Mouse (Mus musculus): ENCODE measurements around the gene Zfp507. TPM values are rescaled to one million over a fixed set of nuclear protein-coding genes. Genes with fewer than 3 reads are reported as not detected.
A peak's percentile ranks its signal among the peaks of the same experiment; 100 is the strongest.

The Zfp507 gene
- total RNA-seq, 1 experiment from 2014 or later, result 22.5 TPM

DNA sequence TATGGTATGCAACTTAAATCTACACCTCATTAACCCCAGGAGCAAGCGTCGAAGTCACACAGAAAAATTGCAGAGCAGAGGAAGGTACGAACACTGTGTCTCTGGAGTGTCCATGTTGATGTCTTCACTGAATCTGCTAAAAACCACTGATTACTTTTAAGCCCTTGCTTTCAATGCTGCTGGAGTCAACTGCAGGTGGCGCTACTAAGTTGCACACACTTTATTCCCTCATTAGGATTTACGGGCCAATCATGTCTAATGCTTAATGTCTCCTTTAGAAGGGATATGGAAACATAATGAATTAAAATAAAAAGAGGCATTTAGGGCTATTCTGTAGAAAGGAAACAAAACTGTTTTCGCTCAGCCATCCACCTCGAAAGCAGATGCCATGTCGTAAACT lies 12.6 kb downstream of the Zfp507 start:
- ATAC-seq (replicated peaks; ENCODE audit: low read depth, poor library complexity, severe bottlenecking), result no peak

GRCm38 (mm10) chr7:35785579-35785978 lies 17.2 kb downstream of the Zfp507 start:
- ATAC-seq (replicated peaks; ENCODE audit: low read depth, poor library complexity, severe bottlenecking), result no peak

DNA sequence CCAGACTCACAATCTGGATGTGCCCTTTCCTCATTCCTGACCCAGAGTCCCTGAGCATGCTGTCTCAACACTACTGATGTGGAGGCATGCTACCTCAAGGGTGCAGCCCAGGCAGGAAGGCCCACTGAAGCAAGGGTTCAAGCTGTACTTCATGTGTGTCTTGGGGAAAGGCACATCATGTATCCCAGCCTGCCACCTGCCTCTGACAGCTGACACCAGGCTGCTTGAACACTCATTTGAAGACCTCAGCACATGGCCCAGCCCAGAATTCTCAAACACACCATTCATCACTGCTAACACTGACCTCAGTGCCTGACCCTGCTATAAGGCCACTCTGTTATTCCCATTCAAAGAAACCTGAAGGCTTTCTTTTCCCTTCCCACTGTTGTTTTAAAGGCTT lies 20.6 kb downstream of the Zfp507 start:
- no peak for ATAC-seq (replicated peaks; ENCODE audit: low read depth, poor library complexity, severe bottlenecking)

- no peak for ATAC-seq (replicated peaks; ENCODE audit: low read depth, poor library complexity, severe bottlenecking)
Measured at GRCm38 (mm10) chr7:35774127-35774526, 28.7 kb downstream of the Zfp507 start.

DNA sequence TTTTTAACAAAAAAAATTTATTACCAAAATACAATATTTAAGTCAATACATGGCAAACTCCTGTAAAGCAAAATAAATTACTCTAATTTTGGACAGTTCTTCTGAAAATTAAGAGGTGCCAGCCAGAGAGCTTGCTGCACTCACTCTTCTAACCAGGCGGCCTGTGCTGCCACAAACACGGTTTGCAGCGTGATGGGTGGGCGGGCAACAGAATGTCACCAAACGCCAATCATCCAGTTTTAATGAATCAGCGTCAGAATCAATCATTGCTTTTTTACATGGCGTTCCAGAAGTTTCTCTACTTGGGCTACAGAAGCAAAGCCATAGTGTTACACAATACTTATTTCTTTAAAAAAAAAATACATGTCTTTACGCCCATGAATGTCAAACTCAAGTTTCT lies 30.5 kb downstream of the Zfp507 start:
- ATAC-seq (replicated peaks; ENCODE audit: low read depth, poor library complexity, severe bottlenecking), result no peak

- ATAC-seq (replicated peaks; ENCODE audit: low read depth, poor library complexity, severe bottlenecking), result no peak
Measured at GRCm38 (mm10) chr7:35771106-35771505, 31.7 kb downstream of the Zfp507 start.

GRCm38 (mm10) chr7:35770122-35770521 lies 32.7 kb downstream of the Zfp507 start:
- ATAC-seq (replicated peaks; ENCODE audit: low read depth, poor library complexity, severe bottlenecking), result no peak

DNA sequence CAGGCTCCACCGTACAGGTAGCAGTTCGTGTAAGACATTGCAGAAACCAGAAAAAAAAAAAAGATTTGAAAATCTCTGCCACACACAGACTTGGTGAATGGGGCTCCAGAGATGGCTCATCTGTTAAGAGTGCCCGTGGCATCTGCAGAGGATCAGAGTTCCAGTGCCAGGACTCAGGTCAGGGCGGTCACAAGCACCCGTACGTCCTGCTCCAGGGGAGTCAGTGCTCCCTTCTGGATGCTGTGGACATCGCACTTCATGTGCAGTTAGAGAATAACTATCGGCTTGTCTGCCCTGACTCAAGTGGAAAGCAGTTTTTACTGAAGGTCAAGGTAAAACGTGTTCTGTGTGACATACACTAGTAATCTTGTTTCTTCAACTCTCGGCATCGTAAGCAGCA lies 38.3 kb downstream of the Zfp507 start:
- ATAC-seq (replicated peaks; ENCODE audit: low read depth, poor library complexity, severe bottlenecking), result no peak

DNA sequence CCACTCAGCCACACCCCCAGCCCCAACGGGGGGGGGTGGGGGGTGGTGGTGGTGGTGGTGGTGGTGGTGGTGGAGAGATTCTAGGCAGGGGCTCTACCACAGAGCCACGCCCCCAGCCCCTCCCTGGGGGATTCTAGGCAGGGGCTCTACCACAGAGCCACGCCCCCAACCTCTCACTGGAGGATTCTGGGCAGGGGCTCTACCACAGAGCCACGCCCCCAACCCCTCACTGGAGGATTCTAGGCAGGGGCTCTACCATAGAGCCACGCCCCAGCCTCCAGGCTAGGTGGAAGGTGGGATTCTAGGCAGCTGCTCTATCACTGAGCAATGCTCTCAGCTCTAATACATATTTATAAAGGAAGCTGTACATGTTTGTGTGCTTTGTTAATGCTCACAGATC lies 41.0 kb downstream of the Zfp507 start:
- no peak for ATAC-seq (replicated peaks; ENCODE audit: low read depth, poor library complexity, severe bottlenecking)

- ATAC-seq (replicated peaks; ENCODE audit: low read depth, poor library complexity, severe bottlenecking), result no peak
Measured at GRCm38 (mm10) chr7:35759602-35760001, 43.2 kb downstream of the Zfp507 start.

DNA sequence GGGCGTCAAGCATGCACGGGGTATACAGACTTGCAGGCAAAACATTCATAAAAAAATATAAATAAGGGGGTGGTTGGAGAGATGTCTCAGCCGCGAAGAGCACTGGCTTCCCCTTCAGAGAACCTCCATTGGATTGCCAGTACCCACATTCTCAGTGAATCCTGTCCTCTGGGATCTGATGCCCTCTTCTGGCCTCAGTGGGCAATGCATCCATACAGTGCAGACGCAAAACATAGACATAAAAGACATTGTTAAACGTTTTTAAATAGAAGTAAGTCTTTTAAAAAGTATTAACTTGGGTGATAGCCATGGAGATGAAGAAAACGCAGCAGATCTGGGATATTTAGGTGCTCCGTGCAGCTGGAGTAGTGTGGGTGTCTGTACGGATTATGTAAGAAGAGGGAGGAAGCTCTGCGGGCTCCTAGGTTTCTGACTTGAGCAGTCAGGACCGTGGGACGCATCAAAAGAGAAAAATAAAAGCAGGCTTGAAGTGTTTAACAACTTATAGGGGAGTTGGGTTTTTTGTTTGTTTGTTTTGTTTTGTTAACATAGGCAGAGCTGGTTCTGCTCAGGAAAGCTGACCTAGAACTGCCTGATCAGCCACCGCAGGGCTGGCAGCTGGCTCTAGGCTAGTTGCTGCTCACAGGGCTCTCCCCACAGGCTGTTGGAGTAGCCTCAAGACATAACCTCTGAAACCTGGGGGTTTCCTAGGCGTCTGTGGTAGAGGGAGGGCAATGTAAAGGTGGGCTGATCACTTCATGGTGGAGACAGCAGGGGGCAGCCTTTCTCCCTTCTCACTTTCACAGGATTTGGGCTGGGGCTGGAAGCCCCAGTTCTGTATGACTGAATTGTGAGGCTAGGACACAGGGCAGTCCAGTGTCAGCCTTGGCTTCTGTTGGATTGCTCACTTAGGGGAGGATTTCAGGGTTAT lies 46.0 kb downstream of the Zfp507 start:
- ATAC-seq (replicated peaks; ENCODE audit: low read depth, poor library complexity, severe bottlenecking), result peak; percentile 39

DNA sequence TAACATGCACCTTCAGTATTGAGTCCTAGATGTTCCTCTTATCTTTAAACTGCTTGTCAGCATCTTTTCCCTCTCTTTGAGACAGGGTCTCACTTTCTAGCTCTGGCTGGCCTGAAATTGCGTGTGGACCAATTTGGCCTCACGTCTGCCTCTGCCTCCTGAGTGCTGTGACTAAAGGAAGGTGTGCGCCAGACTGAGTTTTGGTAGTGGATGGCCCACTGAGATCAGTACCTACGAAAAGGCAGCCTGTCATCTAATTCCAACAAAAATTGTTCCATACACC lies 48.0 kb downstream of the Zfp507 start:
- ATAC-seq (replicated peaks; ENCODE audit: low read depth, poor library complexity, severe bottlenecking), result no peak

DNA sequence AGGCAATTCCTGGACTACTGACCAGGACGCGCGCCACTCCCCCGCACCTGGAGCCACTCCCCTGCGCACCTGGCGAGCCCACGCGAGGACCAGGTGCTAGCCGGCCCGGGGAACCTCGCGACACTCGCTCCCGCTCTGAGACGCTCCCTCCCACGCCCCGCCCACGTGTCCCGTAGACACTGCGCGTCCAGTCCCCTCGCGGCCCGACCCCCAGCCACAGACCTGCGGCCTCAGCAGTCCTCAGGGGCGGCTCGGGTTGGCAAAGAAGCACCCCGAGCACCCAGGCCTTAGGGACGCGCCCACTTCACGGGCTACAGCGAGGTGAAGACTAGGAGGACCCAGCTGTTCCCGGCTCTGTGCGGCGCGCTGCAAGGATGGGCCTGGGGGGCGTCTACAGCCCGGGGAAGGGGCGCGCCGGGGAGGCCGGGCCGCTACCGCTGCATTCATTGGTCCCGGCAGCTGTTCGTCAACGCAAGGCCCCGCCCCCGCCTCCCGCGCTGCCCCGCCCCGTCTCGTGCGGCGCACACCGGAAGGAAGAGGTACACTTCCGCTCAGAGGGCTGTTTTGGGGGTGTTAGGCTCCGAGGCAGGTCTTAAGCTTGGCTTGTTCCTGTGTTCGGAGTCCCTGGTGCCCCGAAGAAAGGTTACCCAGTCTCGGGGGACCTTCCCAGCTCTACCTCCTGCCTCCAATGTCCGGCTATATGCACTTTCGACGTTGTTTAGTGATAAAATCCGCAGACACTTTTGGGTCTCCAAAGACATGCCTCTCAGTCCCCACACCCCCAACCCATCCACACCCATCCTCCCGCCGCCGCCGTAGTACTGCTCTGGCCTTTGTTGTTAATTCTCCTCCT lies 48.5 kb downstream of the Zfp507 start, which contains the start of gene Dpy19l3:
Gene Dpy19l3 (minus strand): TSS at position 422 of the 853 bp plus-strand sequence.
- ATAC-seq (replicated peaks; ENCODE audit: low read depth, poor library complexity, severe bottlenecking), result peak; percentile 75

- no peak for ATAC-seq (replicated peaks; ENCODE audit: low read depth, poor library complexity, severe bottlenecking)
Measured at GRCm38 (mm10) chr7:35753319-35754032, 49.3 kb downstream of the Zfp507 start.

DNA sequence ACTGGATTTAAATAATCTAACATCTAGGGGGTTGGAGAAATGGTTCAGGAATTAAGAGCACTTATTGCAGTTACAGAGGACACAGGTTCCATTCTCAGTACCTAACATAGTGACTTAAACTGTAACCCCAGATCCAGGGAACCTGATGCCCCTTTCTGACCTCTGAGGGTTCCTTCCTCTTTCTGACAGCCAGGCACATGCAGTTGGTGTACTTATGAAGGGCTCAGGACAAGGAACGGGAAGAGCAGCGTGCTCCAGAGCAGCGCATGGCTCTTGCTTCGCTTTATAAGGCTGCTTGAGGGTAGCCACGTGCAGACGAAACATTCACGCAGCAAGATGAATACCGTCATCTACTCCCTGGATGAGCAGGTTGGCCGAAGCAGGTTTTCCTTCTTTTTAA lies 51.9 kb downstream of the Zfp507 start:
- peak; percentile 57 for ATAC-seq (replicated peaks; ENCODE audit: low read depth, poor library complexity, severe bottlenecking)

DNA sequence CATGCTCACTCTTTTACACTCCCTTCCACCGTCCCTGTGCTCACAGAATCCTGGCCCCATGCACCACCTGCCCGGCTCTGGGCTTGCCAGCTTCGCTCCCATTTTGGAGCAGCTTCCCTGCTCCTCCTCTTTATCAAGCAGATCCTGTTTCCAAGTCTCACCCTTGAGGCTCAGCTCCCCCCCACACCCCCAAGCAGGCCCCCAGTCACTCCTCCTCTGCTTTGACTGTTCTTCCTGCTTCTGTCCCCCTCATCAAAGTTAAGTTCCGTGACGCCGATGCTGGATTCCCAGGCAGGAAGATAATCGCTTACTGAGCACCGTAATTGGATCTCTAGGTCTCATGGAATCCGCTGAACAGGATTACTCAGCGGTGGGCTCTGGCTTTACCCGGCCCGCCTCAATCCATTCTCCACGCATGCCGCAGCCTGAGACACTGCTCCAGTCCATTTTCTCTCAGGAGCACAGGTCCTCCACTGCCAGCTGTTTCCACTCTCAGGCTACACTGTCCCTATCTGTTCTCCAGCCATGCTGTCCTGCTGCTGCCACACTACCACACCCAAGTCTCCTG lies 55.3 kb downstream of the Zfp507 start:
- ATAC-seq (replicated peaks; ENCODE audit: low read depth, poor library complexity, severe bottlenecking), result no peak

- ATAC-seq (replicated peaks; ENCODE audit: low read depth, poor library complexity, severe bottlenecking), result no peak
Measured at GRCm38 (mm10) chr7:35746686-35747396, 56.0 kb downstream of the Zfp507 start.

GRCm38 (mm10) chr7:35745281-35745702 lies 57.5 kb downstream of the Zfp507 start:
- no peak for ATAC-seq (replicated peaks; ENCODE audit: low read depth, poor library complexity, severe bottlenecking)

DNA sequence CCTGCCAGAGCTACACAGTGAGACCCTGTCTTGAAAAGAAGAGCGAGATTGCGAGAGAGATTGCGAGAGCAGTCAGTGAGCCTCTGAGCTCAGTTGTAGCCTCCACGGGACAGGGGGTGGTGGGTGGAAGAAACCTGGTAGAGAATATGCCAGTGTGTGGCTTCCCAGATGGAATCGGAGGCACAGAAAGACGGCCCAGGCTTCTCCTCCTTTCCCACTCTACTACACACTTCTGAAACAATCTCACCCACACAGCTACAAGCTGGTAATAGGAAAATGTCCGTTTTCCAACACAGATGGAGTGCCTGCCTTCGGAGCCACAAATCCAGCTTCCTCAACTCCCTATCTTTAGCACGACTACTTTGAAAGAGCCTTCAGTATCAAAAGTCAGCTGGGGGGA lies 58.0 kb downstream of the Zfp507 start:
- no peak for ATAC-seq (replicated peaks; ENCODE audit: low read depth, poor library complexity, severe bottlenecking)

DNA sequence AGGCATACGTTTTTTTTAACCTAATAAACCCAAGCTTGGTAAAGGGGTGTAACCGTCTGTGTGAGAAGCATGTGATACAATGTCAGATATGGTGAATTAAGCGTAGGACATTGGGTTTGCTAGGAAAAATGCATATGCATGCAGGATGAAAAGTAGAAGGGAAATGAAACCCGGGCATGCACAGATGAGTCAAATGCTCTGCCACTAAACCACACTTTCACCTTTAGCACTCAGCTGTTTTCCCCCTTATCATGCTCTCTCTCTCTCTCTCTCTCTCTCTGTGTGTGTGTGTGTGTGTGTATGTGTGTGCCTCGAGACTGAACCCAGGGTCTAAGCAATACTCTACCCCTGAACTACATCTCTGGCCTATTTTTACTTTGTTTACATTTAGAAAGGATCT lies 60.5 kb downstream of the Zfp507 start:
- ATAC-seq (replicated peaks; ENCODE audit: low read depth, poor library complexity, severe bottlenecking), result no peak

All from common myeloid progenitor, adult 5-6 weeks (primary cell).